Mouse (Mus musculus) common myeloid progenitor, adult 5-6 weeks (primary cell): ENCODE data around the gene Otulinl. TPM values are rescaled to one million over a fixed set of nuclear protein-coding genes. Genes with fewer than 3 reads are reported as not detected.
"Not testable (repeated sequence)": the region's sequence is repeated elsewhere in the genome, so short reads cannot be mapped to it uniquely, and the experiment has no call there.

Experiments used
- ATAC-seq: replicated peaks from 2 replicates; pipeline ENCODE4 v1.8.0; 2016; ENCODE audit warnings: low read depth, mild to moderate bottlenecking, moderate TSS enrichment, inconsistent platforms; ENCODE audit not compliant: poor library complexity, severe bottlenecking
- total RNA-seq: library from RNA; stranded (forward); fragments of 200-1000, 187-1606 nt; gene quantifications from 2 replicates; pipeline ENCODE4 v1.2.3, GENCODE M21; 2017

Gene Otulinl
- total RNA-seq: 18.7 and 19.6 TPM in 2 replicates

DNA sequence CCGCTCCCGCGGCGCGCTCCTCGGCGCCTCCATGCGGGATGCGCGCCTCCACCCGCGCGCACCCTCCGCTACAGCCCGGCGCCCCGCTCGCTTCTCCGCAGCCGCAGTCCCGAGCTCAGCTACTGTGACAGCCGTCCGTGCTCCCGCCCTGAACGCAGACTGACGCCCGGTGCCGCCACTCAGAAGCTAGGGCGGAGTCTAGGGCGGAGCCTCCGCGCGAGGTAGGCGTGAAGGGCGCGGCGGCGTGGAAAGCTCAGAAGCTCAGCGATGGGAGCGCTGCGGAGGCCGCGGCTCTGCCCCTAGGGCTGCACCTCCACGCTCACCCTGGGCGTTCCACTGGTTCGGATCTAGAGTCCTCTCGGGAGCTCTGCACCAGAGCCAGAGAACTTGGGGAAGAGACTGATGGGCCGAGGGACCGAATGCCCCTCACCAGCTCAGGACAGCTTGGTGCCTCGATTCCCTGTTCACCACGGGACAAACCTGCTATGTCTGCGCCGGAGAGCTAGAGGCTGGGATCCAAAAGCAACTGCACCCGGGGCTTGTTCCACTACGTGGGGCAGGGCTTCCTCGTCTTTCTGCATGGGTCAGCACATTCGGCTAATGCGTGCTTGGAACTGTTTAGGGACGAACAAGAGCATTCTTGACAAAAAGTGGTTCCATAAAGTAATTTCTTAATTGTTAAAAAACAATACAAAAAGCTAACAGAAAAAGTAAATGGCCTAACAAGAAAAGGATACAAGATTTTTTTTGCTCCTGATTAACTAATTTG, at the start of gene Otulinl:
TSS of gene Otulinl (minus strand) at position 161 of the 769 bp plus-strand sequence.
- peak; percentile 99 for ATAC-seq

DNA sequence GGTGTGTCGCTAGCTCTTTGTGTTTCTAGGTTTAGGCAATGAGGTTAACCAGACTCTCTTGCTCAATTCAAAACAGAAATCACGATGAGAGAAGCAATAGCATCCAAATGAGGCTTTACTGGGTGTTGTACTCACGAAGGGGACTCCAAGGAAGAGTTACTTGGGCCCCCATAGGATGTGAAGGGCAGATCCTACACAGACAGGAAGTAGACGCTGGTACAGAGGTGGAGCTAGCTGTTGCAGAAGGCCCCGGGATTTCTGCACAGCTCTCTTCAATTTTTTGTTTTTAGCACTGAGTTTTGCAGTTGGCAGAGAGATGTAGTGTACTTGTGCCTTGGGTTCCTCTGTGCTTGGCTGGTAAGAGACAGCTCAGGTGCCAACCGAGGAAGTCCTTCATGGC, 44.8 kb upstream of the Otulinl start:
- no peak for ATAC-seq

DNA sequence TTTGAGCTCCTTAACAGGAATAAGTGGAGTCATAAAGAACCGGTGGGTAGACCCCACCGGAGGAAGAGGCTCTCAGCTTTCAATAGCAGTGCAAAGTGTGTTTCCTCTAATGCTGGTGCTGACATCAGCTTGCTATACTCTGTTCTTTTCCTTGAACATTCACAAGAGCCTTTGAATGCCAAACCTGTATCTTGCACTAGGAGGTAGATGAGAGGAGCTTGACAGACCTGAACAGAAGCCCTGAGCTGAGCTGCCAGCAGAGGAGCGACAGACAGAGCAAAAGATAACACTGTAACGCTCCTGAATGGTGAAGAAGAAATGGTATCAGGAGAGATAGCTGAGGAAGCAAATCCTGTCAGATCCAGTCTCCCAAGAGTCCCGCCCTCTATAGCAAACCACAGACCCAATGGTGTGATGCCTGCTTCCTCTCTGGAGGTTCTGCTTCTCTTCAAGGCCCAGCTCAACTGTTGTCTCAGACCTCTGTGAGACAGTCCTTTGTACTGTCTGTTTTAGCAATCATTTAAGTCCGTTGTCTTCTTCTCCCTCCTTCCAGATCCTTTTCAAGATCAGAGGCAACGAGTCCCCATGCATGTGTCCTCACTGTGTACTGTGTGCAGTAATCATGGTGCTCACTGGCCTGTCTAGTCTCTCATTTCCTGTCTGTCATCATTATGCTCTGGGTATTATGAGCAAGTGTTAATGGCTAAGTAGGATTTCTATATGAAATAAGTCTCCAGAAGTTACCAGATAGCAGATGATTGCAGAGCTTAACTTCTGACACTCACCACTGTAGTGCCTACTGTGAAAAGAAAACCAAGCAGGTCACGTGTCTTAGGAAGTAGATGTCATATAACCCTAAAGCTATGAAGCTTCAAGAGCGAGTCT, 43.7 kb upstream of the Otulinl start:
- ATAC-seq: peak; percentile 93

DNA sequence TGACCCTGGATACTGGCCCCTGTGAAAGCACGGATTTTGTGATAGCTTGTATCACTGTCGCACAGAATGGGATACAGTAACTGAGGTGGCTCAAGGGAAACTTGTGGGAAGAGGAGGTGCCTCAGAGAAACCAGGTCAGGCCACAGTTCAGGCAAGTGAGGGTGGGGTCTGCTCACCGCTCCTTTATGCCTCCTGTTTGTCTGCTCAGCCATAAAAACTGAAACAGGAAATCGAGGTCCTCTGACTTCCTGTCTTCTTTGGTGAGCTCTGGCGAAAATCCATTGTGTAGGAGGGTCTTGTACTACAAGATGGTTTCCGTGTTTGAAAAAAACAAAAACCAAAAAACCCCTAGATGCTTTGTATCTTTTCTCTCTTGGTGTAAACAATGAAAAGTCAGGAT, 42.9 kb upstream of the Otulinl start:
- peak; percentile 24 for ATAC-seq

DNA sequence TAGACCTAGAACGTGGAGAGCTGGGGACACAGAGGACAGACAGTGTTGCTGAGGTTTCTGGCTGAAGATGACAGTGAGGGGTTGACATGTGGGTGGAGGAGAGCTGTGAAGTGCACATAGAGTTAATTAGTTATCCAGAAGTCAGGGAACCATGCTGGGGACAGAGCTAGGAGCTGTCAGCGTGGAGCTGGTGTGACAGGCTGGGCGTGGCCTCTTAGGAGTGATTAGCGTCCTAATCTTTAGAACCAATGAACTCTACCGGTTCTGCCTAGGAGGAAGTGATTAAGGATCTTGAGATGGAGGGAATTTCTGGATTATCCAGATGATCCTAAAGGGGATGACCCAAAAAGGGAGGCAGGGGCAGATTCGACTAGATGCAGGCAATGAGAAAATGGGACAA, 42.4 kb upstream of the Otulinl start:
- 0 out of 2 replicates have a peak, but pooled peaks have one; percentile 6 for ATAC-seq

DNA sequence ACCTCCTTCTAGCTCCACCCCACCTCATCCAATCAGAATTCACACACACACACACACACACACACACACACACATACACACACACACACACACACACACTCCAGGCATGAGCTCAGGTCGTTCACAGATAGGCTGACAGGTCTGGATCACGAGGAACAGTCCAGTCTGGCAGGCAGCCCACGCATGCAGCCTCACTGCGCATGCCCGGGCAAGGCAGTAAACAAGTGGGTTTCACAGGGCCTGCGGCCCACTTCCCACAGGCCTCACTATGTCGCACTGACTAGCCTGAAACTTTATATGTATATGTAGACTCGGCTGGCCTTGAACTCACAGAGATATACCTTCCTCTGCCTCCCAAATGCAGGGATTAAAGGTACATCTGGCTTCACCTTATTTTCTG, 38.9 kb upstream of the Otulinl start:
- ATAC-seq: not testable (repeated sequence)

DNA sequence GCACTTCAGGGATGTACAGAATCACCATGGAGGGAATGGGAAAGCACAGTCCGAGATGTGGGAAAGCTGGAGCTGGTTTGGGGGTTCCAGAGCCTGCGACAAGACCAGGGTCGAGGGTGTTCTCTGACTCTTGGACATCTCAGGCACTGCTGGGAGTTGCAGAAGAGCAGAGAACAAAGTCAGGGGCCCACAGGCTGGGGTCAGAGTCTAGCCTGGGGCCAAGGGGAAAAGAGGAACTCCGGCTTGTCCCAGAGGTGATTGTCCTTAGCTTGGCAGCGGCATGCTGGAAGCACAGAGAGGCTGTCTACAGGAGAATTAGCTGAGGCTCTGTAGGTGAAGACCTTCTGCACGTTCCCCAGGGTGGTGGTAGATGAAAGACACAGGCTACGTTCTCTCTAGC, 37.3 kb upstream of the Otulinl start:
- peak; percentile 40; the same call in 1 of the 2 replicates for ATAC-seq

DNA sequence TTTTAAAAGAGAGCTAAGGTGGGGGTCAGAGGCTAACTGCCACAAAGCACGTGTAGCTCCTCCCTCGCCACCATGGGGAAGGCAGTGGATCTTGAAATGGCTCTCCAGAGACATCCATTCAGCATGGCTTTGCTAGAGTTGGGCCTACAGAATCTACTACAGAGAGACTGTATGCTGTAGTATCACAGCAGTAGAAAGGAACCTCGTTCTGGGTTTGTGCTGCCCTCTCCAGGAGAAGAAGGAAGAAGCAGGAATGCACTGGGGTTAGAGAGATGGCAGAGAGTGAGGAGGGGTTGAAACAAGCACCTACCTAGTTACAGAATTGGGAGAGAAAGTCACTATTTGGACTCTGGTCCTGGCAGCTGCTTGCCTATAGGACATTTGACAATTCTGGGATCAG, 34.0 kb upstream of the Otulinl start:
- peak; percentile 97 for ATAC-seq

DNA sequence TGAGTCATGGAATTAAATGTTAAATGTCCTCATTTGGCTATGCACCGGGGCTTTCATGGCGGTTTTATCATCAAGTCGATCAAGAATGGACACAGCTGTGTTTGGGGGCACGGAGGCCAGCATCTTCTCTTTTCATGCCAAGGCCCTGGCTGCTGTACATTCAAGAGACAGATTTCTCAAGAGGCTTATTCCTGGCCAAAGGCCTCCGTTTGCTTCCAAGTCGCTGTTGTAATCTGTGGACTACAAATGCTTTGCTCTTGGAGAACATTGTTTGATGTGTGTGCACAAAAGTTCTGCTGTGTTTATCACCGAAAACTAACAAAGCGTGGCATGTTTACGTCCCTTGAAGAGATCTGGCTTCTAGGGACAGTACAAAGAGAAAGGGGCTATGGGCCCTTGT, 29.3 kb upstream of the Otulinl start:
- ATAC-seq: no peak

DNA sequence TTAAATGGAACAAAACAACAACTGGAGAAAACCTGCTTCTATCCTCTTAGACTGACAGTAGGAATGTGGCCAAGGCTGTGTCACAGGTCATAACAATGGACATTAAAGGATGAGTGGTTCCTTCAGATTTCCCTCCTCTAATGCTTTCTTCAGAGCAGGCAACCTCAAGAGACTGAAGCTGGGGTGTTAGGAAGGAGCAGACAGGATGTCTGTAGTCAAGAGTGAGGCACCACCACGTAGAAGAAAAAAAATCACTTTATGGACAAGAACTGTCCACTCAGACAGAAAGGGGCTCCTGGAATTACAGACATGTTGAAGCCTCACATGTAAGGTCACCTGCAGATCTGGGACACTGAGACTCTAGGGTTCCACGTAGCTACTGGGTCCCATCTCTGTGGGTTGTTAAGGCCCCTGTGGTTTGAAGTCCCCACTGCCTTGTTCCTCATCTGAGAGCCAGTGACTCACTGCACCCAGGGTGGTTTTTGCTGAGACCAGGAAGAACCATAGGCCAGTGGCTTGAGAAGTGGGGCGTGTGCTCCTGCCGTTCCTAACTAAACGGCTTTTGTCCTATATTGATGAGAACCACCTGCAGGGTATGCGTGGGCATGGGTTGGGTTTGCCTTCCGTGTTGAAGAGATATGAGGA, 27.7 kb upstream of the Otulinl start:
- peak; percentile 97 for ATAC-seq

DNA sequence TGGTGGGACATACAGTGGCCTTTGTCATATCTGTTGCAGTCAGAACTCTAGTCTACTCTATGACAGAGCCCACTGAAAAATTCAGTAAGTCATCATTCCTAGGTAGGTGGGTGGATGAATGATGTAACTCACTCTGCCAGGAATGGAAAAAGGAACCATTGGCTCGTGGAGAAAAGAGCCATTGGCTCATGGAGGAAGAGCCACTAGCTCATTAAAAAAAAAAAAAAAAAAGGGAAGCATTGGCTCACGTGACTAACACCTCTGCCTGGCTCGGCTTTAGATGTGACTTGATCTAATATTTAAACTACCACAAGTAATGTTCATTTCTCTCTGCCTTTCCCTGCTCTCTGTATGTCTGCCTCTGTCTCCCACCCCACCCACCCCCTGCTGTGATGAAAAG, 27.1 kb upstream of the Otulinl start:
- ATAC-seq: peak; percentile 40; the same call in 1 of the 2 replicates

DNA sequence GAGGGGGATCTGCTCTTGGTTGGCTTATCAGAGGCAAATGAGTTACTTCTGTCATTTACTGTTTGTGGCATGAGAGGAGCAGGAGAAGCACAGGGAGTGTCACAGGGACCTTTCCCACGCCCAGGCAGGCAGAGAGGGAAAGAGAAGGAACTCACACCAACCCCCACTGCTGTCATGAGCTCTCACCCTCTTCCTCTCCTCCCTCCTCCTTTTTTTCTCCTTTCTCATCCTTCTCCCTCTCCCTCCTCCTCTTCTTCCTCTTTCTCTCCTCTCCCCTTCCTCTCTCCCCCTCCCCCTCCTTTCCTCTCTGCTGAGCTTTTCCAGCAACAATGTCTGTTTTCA, 21.6 kb upstream of the Otulinl start:
- ATAC-seq: peak; percentile 48

DNA sequence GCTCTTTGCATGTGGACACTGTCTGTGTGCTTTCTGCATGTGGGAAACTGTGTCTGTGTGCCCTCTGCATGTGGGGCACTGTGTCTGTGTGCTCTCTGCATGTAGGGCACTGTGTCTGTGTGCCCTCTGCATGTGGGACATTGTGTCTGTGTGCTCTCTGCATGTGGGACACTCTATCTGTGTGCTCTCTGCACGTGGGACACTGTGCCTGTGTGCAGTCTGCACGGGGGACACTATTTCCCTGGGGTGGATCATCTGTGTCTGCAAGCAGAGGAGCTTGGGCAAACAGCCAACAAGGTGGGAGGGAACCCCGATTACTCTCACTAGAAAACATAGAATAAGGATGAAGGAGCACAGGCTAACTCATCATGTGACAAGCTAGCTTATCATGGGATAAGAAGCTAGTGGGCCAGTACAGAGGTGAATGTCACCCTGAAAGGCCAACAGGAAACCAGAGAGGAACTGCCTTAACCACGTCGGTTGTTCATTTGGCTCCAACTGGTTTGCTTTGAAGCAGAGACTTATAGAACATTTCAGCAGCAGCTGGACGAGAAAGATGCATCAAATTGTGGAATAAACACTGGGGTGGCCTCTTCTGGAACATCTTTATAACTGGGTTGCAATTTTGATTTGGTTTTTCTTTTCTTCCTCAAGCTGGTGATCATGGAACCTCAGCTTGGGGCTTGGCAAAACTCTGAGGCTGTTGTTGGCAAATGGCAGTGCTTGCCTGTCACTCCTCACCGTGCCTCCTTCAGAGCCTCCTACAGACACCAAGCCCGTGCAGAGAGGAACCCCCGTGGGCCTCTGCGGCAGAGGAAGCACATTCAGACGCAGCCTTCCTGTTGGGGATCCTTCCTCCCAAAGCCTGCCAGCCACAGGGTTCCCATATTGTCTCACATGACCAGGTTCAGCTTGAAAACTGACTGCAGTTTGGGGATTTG, 20.9 kb upstream of the Otulinl start:
- ATAC-seq: peak; percentile 91

DNA sequence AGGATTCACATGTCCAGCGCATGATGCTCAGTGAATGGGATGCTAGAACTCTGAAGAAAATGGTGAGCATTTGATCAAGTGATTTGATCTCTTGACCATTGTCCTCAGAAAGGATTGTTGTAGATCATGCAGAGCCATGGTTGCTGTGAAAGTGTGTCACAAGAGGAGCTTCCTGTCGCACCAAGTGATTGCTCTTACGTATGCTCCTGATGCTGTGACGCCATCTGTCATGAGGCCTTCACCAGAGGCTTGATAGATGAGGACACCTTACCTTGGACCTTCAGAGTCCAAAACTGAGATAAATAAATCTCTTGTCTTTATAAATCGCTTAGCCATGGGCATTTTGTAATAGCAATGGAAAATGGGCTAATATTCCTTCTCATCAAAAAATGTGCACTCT, 16.3 kb upstream of the Otulinl start:
- no peak for ATAC-seq

DNA sequence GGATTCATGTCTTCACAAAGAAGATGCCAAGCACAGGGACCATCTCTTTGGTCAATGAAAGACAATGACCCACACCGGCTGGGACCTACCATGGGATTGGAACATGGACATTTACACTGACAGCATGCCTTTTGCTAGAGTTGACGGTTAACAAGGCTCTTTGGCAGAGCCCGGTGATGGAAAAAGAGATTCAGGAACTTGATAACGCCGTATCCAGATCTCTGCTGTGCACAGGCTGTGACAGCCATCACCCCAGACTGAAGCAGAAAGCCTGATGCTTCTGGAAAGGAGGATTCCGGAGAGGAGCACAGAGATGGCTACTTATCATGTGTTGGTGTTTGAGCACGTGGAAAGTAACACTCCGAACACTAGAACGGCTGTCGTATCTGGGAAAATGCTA, 11.9 kb upstream of the Otulinl start:
- peak; percentile 69 for ATAC-seq

DNA sequence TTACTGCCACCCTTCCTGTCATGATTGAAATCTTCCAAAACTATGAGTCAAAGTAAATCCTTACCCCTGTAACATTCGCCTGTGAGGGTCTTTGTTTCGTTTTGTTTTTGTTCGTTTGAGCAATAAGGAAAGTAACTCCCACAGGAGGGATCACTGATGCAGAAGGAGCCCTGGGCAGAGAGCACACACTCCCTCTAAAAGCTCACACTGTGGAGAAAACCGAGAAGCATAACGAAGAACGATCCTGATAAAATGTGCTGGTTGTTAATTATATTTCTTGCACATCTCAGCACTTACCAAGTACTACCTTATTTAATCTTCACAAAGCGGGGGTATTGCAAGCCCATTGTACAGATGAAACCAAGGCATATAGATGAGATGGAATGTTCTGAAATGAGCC, 10.8 kb upstream of the Otulinl start:
- no peak for ATAC-seq

DNA sequence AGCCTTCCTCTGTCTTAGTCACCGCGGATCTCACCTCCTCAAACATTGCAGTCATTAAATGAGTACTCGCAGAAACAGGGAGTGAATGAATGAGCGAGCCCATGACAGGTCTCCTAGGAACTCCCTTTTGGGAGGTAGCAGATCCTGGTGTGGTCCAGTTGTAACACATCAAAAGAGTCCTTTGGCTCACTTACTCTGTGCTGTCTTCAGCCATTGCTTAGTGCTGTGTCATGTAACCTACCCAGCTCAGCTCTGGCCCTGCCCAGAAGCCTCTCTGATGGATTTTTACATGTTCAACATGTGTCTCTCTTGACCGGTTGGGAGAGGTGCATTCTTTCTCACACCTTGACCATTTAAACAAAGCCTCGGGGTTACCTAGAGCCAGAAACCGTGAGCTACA, 9.8 kb upstream of the Otulinl start:
- ATAC-seq: no peak

DNA sequence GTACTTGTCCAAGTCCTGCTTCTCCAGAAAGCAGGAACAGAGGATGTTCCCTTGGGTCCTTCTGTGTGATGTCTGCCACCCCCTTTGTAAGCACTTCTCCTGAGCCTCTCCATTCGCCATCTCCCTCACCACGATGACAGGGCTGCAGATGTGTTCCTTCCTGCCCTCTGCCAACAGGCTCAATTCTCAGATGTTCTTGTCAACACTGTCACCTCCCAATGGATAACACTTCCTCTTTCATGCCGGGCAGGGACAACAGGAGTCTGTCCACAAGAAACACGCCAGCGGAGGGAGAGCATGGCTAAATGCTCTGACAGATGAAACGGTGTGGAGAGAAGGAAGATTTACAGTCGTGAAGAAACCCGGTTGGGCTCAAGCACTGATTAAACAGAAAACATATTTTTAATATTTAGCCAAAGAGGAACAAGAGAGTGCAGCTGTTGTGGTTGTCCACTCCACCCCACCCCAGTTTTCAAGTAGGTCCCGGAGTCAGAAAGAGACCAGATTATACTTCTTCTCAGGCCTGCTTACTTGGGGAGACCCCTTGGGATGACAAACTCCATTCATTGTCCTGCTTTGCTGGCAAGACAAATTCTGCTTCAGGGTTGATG, 6.8 kb upstream of the Otulinl start:
- ATAC-seq: peak; percentile 92

DNA sequence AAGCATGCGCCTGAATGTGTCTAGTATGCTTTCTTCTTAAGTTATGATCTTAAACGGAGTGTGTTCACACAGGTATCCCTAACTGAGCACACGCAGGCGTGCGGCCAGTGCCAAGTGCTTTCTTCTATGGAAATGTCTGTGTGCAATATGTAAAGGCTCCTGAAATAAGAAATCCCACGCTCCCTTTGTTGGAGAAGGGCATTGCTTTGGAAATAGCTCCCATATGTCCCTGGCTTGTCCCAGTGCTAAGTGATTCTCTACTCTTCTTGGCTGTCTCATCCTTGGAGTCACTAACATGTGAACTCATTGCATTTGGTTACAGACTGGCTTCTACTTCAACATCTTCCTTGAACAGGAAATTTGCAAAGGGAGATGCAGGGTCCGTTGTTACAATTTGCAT, 3.4 kb upstream of the Otulinl start:
- no peak for ATAC-seq
